Mouse (Mus musculus): ENCODE measurements around the gene Chp2. TPM values are rescaled to one million over a fixed set of nuclear protein-coding genes. Genes with fewer than 3 reads are reported as not detected.

Gene Chp2
- polyA plus RNA-seq, 1 experiment: 197 TPM

- WGBS: 23% methylated on average over 7 of the region's 7 CpGs
- Histone ChIP-seq H3K4me1 (ENCODE audit: control insufficient read depth, insufficient read depth, insufficient read length, low read length) (peaks cover 9% of the 10 kb centered on the region; the same call in 1 of the 2 replicates), H3K27me3 (ENCODE audit: control insufficient read depth, insufficient read depth, low read length) (no peaks in the 10 kb centered on the region), H3K36me3 (ENCODE audit: control insufficient read depth, insufficient read depth, low read length) (no peaks in the 10 kb centered on the region), H3K4me3 (ENCODE audit: low read depth, low read length) (no peak overlapping the region), H3K27ac (ENCODE audit: insufficient read depth, low read depth, low read length) (peak overlapping the region; percentile 40)
- TF ChIP-seq CTCF (IDR thresholded peaks at IDR 0.05; ENCODE audit: extremely low read depth, insufficient read length, insufficient replicate concordance, low read depth, low read length) (no peak), POLR2A (IDR thresholded peaks at IDR 0.05; ENCODE audit: low read depth, low read length) (no peak)
Observed at GRCm38 (mm10) chr7:122208276-122209021, 10.8 kb upstream of the Chp2 start.

- no peak for TF ChIP-seq CTCF (IDR thresholded peaks at IDR 0.05; ENCODE audit: extremely low read depth, insufficient read length, insufficient replicate concordance, low read depth, low read length)
- no peak for TF ChIP-seq POLR2A (IDR thresholded peaks at IDR 0.05; ENCODE audit: low read depth, low read length)
- WGBS: 34% methylated on average over 7 of the region's 7 CpGs
- Histone ChIP-seq H3K4me1 (ENCODE audit: control insufficient read depth, insufficient read depth, insufficient read length, low read length) (peaks cover 29% of the 10 kb centered on the region), H3K27ac (ENCODE audit: insufficient read depth, low read depth, low read length) (peak overlapping the region; percentile 94), H3K4me3 (ENCODE audit: low read depth, low read length) (no peak overlapping the region), H3K36me3 (ENCODE audit: control insufficient read depth, insufficient read depth, low read length) (peaks cover 13% of the 10 kb centered on the region), H3K27me3 (ENCODE audit: control insufficient read depth, insufficient read depth, low read length) (no peaks in the 10 kb centered on the region)
Observed at GRCm38 (mm10) chr7:122226020-122226742, 6.9 kb downstream of the Chp2 start.

GRCm38 (mm10) chr7:122226744-122227143 lies 7.4 kb downstream of the Chp2 start:
- Histone ChIP-seq H3K27ac (ENCODE audit: insufficient read depth, low read depth, low read length) (peak overlapping the region; percentile 93), H3K36me3 (ENCODE audit: control insufficient read depth, insufficient read depth, low read length) (peaks cover 11% of the 10 kb centered on the region), H3K4me1 (ENCODE audit: control insufficient read depth, insufficient read depth, insufficient read length, low read length) (peaks cover 28% of the 10 kb centered on the region), H3K4me3 (ENCODE audit: low read depth, low read length) (0 out of 2 replicates have a peak overlapping the region, but pooled peaks have one; percentile 17), H3K27me3 (ENCODE audit: control insufficient read depth, insufficient read depth, low read length) (no peaks in the 10 kb centered on the region)
- WGBS: 42% methylated on average over 4 of the region's 4 CpGs
- TF ChIP-seq POLR2A (IDR thresholded peaks at IDR 0.05; ENCODE audit: low read depth, low read length): no peak
- no peak for TF ChIP-seq CTCF (IDR thresholded peaks at IDR 0.05; ENCODE audit: extremely low read depth, insufficient read length, insufficient replicate concordance, low read depth, low read length)

GRCm38 (mm10) chr7:122229306-122229705 lies 10.0 kb downstream of the Chp2 start:
- Histone ChIP-seq H3K27me3 (ENCODE audit: control insufficient read depth, insufficient read depth, low read length) (no peaks in the 10 kb centered on the region), H3K4me3 (ENCODE audit: low read depth, low read length) (no peak overlapping the region), H3K4me1 (ENCODE audit: control insufficient read depth, insufficient read depth, insufficient read length, low read length) (peaks cover 24% of the 10 kb centered on the region), H3K27ac (ENCODE audit: insufficient read depth, low read depth, low read length) (no peak overlapping the region), H3K36me3 (ENCODE audit: control insufficient read depth, insufficient read depth, low read length) (no peaks in the 10 kb centered on the region)
- TF ChIP-seq POLR2A (IDR thresholded peaks at IDR 0.05; ENCODE audit: low read depth, low read length): no peak
- no peak for TF ChIP-seq CTCF (IDR thresholded peaks at IDR 0.05; ENCODE audit: extremely low read depth, insufficient read length, insufficient replicate concordance, low read depth, low read length)
- WGBS: 80% methylated on average over 3 of the region's 3 CpGs

GRCm38 (mm10) chr7:122229916-122230315 lies 10.6 kb downstream of the Chp2 start:
- 82% methylated on average over 4 of the region's 4 CpGs for WGBS
- Histone ChIP-seq H3K36me3 (ENCODE audit: control insufficient read depth, insufficient read depth, low read length) (no peaks in the 10 kb centered on the region), H3K27me3 (ENCODE audit: control insufficient read depth, insufficient read depth, low read length) (no peaks in the 10 kb centered on the region), H3K4me1 (ENCODE audit: control insufficient read depth, insufficient read depth, insufficient read length, low read length) (peaks cover 20% of the 10 kb centered on the region), H3K27ac (ENCODE audit: insufficient read depth, low read depth, low read length) (no peak overlapping the region), H3K4me3 (ENCODE audit: low read depth, low read length) (no peak overlapping the region)
- TF ChIP-seq CTCF (IDR thresholded peaks at IDR 0.05; ENCODE audit: extremely low read depth, insufficient read length, insufficient replicate concordance, low read depth, low read length) (no peak), POLR2A (IDR thresholded peaks at IDR 0.05; ENCODE audit: low read depth, low read length) (no peak)

- no peak overlapping the region for H3K27ac ChIP-seq (ENCODE audit: insufficient read depth, low read depth, low read length)
- no peaks in the 10 kb centered on the region for H3K27me3 ChIP-seq (ENCODE audit: control insufficient read depth, insufficient read depth, low read length)
- H3K4me1 ChIP-seq (ENCODE audit: control insufficient read depth, insufficient read depth, insufficient read length, low read length): peaks cover 12% of the 10 kb centered on the region
- no peak overlapping the region for H3K4me3 ChIP-seq (ENCODE audit: low read depth, low read length)
- H3K36me3 ChIP-seq (ENCODE audit: control insufficient read depth, insufficient read depth, low read length): no peaks in the 10 kb centered on the region
- WGBS: 80% methylated on average over 4 of the region's 4 CpGs
- no peak for TF ChIP-seq CTCF (IDR thresholded peaks at IDR 0.05; ENCODE audit: extremely low read depth, insufficient read length, insufficient replicate concordance, low read depth, low read length)
- no peak for TF ChIP-seq POLR2A (IDR thresholded peaks at IDR 0.05; ENCODE audit: low read depth, low read length)
Observed at GRCm38 (mm10) chr7:122230866-122231265, 11.6 kb downstream of the Chp2 start.

- WGBS: 53% methylated on average over 2 of the region's 2 CpGs
Observed at GRCm38 (mm10) chr7:122238939-122239338, 19.6 kb downstream of the Chp2 start.

More at GRCm38 (mm10) chr7:122238939-122239338, 19.6 kb downstream of the Chp2 start:
- Histone ChIP-seq H3K4me1 (ENCODE audit: control insufficient read depth, insufficient read depth, insufficient read length, low read length) (no peaks in the 10 kb centered on the region), H3K27ac (ENCODE audit: insufficient read depth, low read depth, low read length) (no peak overlapping the region), H3K36me3 (ENCODE audit: control insufficient read depth, insufficient read depth, low read length) (no peaks in the 10 kb centered on the region), H3K4me3 (ENCODE audit: low read depth, low read length) (no peak overlapping the region), H3K27me3 (ENCODE audit: control insufficient read depth, insufficient read depth, low read length) (no peaks in the 10 kb centered on the region)
- TF ChIP-seq POLR2A (IDR thresholded peaks at IDR 0.05; ENCODE audit: low read depth, low read length) (no peak), CTCF (IDR thresholded peaks at IDR 0.05; ENCODE audit: extremely low read depth, insufficient read length, insufficient replicate concordance, low read depth, low read length) (no peak)
